In genomic region chr16:11455545-11456140, GRCm38 (mm10) we compare ENCODE assay signal across 9 mouse cellular contexts.
DNase-seq lines count a peak whose midpoint lies in the region; ATAC-seq and TF ChIP-seq lines count a peak whose summit lies in the region.
"Had no signal": no experiment of that assay in that cellular context is flagged by ENCODE, and none has a peak within 500 bp of the region (broad histone marks: within the 10 kb centered on the region; RNA-seq: fewer than 3 reads in every experiment).

No protein-coding gene starts in this region.

- DNase-seq in adrenal gland, adult (ENCODE audit: inconsistent age in 2 of 2, low spot score in 1 of 2): peak; percentile 10 to 74
- DNase-seq in adrenal gland, adult 18-20 months (ENCODE audit: low spot score in 2 of 2): no peak
- DNase-seq in layer of hippocampus, adult 18-20 months (ENCODE audit: low spot score in 2 of 2): peak; percentile 16 to 47
- DNase-seq in layer of hippocampus, postnatal 36 days: no peak
- no peak for DNase-seq in brain, embryonic 14.5 days (ENCODE audit: low read depth)
- DNase-seq in liver, postnatal 0 days: no peak
- DNase-seq in spleen, adult 12 weeks (ENCODE audit: low spot score): no peak
- DNase-seq in testis, postnatal 10 days (ENCODE audit: low spot score): no peak

- no peak overlapping the region for H3K9ac ChIP-seq in liver, postnatal 0 days (replicated peaks)
- H3K9ac ChIP-seq: limb, embryonic 13.5 days had no signal

- no peak overlapping the region for H3K4me3 ChIP-seq in liver, postnatal 0 days (ENCODE audit: low read depth, low read length)
- H3K4me3 ChIP-seq: limb, embryonic 13.5 days had no signal

- peak; percentile 33 for ATAC-seq in liver, postnatal 0 days

- H3K9me3 ChIP-seq in liver, postnatal 0 days (ENCODE audit: low read length): no peaks in the 10 kb centered on the region

- peak overlapping the region; percentile 83 for H3K27ac ChIP-seq in liver, postnatal 0 days (ENCODE audit: low read depth)
- H3K27ac ChIP-seq: limb, embryonic 13.5 days had no signal

- peak; percentile 12; the same call in 1 of the 2 replicates for TF ChIP-seq CTCF in brain, embryonic 14.5 days (IDR thresholded peaks at IDR 0.05; ENCODE audit: borderline replicate concordance, extremely low read depth, insufficient read depth, insufficient read length)
- peak; percentile 44 for TF ChIP-seq CTCF in liver, postnatal 0 days (IDR thresholded peaks at IDR 0.05; ENCODE audit: low read depth)

- no peak overlapping the region for H3K4me2 ChIP-seq in liver, postnatal 0 days (ENCODE audit: low read depth, low read length)
- H3K4me2 ChIP-seq: limb, embryonic 13.5 days had no signal

- no peaks in the 10 kb centered on the region for H3K27me3 ChIP-seq in liver, postnatal 0 days (ENCODE audit: insufficient read depth, low read length)
- H3K27me3 ChIP-seq: limb, embryonic 13.5 days had no signal

- WGBS in liver, postnatal 0 days (ENCODE audit: insufficient replicate concordance): 64% methylated on average over 5 of the region's 5 CpGs

- H3K36me3 ChIP-seq in liver, postnatal 0 days (replicated peaks; ENCODE audit: insufficient read depth, low read length): peaks cover 9% of the 10 kb centered on the region

- no peak for TF ChIP-seq EP300 in liver, postnatal 0 days (IDR thresholded peaks at IDR 0.05; ENCODE audit: low read depth)

- H3K4me1 ChIP-seq in liver, postnatal 0 days (ENCODE audit: insufficient read depth): 0 out of 2 replicates have a peak, but pooled peaks cover 4% of the 10 kb centered on the region

- no peak for TF ChIP-seq POLR2A in brain, embryonic 14.5 days (IDR thresholded peaks at IDR 0.05; ENCODE audit: borderline replicate concordance, extremely low read depth, insufficient read depth, insufficient read length, poor library complexity, severe bottlenecking)

Comparison
In these comparisons a context has a peak if more than half of its experiments do, and no peak if none do; other contexts are left out.
1. DNase-seq: peak in adrenal gland, adult (2 of 2) and layer of hippocampus, adult 18-20 months (2 of 2); none in adrenal gland, adult 18-20 months (0 of 2), layer of hippocampus, postnatal 36 days (0 of 2), brain, embryonic 14.5 days (single experiment), liver, postnatal 0 days (single experiment), spleen, adult 12 weeks (single experiment) and testis, postnatal 10 days (single experiment).